Mouse (Mus musculus): ENCODE measurements around the gene Lepr. TPM values are rescaled to one million over a fixed set of nuclear protein-coding genes. Genes with fewer than 3 reads are reported as not detected.
"Not testable (repeated sequence)": the region's sequence is repeated elsewhere in the genome, so short reads cannot be mapped to it uniquely, and the experiment has no call there.

The Lepr gene
- polyA plus RNA-seq, 1 experiment from 2014 or later, result 1.6 TPM

DNA sequence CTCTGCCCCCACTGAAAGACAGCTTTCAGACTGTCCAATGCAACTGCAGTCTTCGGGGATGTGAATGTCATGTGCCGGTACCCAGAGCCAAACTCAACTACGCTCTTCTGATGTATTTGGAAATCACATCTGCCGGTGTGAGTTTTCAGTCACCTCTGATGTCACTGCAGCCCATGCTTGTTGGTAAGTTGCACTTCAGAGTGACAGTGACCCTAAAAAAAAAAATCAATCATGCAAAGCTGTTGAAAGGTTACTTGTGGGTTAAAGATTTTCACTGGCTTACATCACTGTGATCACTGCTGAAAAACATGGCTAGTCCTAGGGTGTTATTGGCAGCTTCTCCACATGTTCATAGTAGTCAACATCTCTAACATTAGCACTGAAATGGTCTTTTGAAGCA lies 28.3 kb downstream of the Lepr start:
- 97% methylated on average over 4 of the region's 4 CpGs for WGBS
- no peak overlapping the region for H3K4me3 ChIP-seq (ENCODE audit: low read depth, low read length)
- H3K27me3 ChIP-seq (ENCODE audit: control insufficient read depth, insufficient read depth, low read length), result no peaks in the 10 kb centered on the region
- H3K4me1 ChIP-seq (ENCODE audit: control insufficient read depth, insufficient read depth, low read length), result no peaks in the 10 kb centered on the region
- no peak for ATAC-seq (ENCODE audit: low FRiP score)
- H3K9me3 ChIP-seq (ENCODE audit: control insufficient read depth, low read length), result no peaks in the 10 kb centered on the region
- no peak overlapping the region for H3K9ac ChIP-seq (ENCODE audit: low read length)
- no peak for DNase-seq (ENCODE audit: low spot score, missing footprints)
- H3K36me3 ChIP-seq (ENCODE audit: control insufficient read depth, insufficient read depth, low read length), result no peaks in the 10 kb centered on the region
- H3K27ac ChIP-seq (ENCODE audit: low read depth, low read length), result no peak overlapping the region
- no peak overlapping the region for H3K4me2 ChIP-seq

DNA sequence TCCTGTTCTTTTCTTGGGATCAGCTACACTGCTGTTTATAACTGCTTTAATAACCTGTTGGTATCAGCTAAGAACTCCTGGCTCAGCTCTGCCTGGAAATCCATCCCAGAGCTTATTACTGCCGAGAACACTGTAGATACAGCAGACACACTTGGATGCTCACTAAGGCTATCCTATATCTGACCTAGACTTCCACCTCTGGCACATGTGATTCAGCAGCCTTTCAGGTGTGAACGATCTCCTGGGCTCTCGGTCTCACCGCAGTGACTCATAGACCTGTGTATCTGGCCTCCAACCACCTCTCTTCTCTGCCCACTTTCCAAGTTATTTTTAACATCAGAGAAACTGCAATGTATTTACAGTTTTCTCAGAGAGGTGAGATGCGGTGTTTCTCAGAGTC lies 43.3 kb downstream of the Lepr start:
- ATAC-seq (ENCODE audit: low FRiP score), result no peak
- Histone ChIP-seq H3K4me2 (no peak overlapping the region), H3K27me3 (ENCODE audit: control insufficient read depth, insufficient read depth, low read length) (no peaks in the 10 kb centered on the region), H3K9me3 (ENCODE audit: control insufficient read depth, low read length) (no peaks in the 10 kb centered on the region), H3K4me1 (ENCODE audit: control insufficient read depth, insufficient read depth, low read length) (no peaks in the 10 kb centered on the region), H3K9ac (ENCODE audit: low read length) (no peak overlapping the region), H3K4me3 (ENCODE audit: low read depth, low read length) (no peak overlapping the region), H3K36me3 (ENCODE audit: control insufficient read depth, insufficient read depth, low read length) (no peaks in the 10 kb centered on the region), H3K27ac (ENCODE audit: low read depth, low read length) (no peak overlapping the region)
- DNase-seq (ENCODE audit: low spot score, missing footprints), result no peak
- 93% methylated on average over 5 of the region's 5 CpGs for WGBS

GRCm38 (mm10) chr4:101843923-101844322 lies 126.7 kb downstream of the Lepr start, which contains the start of gene B020004J07Rik:
TSS of gene B020004J07Rik (minus strand) at chr4:101844023.
- ATAC-seq (ENCODE audit: low FRiP score); H3K9ac ChIP-seq (ENCODE audit: low read length); H3K4me3 ChIP-seq (ENCODE audit: low read depth, low read length); DNase-seq (ENCODE audit: low spot score, missing footprints); H3K4me1 ChIP-seq (ENCODE audit: control insufficient read depth, insufficient read depth, low read length); H3K4me2 ChIP-seq; H3K27ac ChIP-seq (ENCODE audit: low read depth, low read length); H3K36me3 ChIP-seq (ENCODE audit: control insufficient read depth, insufficient read depth, low read length); H3K27me3 ChIP-seq (ENCODE audit: control insufficient read depth, insufficient read depth, low read length); H3K9me3 ChIP-seq (ENCODE audit: control insufficient read depth, low read length): not testable (repeated sequence)
- WGBS, result 88% methylated on average over 2 of the region's 4 CpGs

- DNase-seq (ENCODE audit: low spot score, missing footprints) (peak; percentile 83), ATAC-seq (ENCODE audit: low FRiP score) (no peak)
- peaks cover 7% of the 10 kb centered on the region; the same call in 1 of the 2 replicates for H3K9me3 ChIP-seq (ENCODE audit: control insufficient read depth, low read length)
- no peak overlapping the region for H3K4me2 ChIP-seq
- H3K27ac ChIP-seq (ENCODE audit: low read depth, low read length), result no peak overlapping the region
- no peak overlapping the region for H3K4me3 ChIP-seq (ENCODE audit: low read depth, low read length)
- WGBS, result 64% methylated on average over 2 of the region's 2 CpGs
- H3K36me3 ChIP-seq (ENCODE audit: control insufficient read depth, insufficient read depth, low read length), result no peaks in the 10 kb centered on the region
- H3K27me3 ChIP-seq (ENCODE audit: control insufficient read depth, insufficient read depth, low read length), result no peaks in the 10 kb centered on the region
- no peaks in the 10 kb centered on the region for H3K4me1 ChIP-seq (ENCODE audit: control insufficient read depth, insufficient read depth, low read length)
- H3K9ac ChIP-seq (ENCODE audit: low read length), result no peak overlapping the region
Measured at GRCm38 (mm10) chr4:101850908-101851307, 133.7 kb downstream of the Lepr start.

DNA sequence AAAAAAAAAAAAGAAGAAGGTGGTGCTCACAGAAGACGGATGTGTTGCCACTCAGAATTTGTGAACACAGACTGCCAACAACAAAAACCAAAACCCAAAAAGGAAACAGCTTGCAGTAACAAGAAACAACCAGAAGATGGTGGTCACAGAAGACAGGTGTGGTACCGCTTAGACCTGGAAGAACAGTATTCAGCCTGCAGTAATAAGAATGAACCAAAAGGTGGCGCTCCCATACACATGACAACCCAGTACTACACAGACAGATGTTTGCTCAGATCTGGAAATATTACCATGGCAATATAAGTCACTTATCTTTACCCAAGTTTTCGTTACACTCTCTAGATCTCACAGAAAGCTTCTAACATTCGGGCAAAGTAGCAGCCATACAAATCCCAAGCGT lies 143.7 kb downstream of the Lepr start:
- no peak overlapping the region for H3K4me3 ChIP-seq (ENCODE audit: low read depth, low read length)
- DNase-seq (ENCODE audit: low spot score, missing footprints) (no peak), ATAC-seq (ENCODE audit: low FRiP score) (no peak)
- no peaks in the 10 kb centered on the region for H3K36me3 ChIP-seq (ENCODE audit: control insufficient read depth, insufficient read depth, low read length)
- WGBS, result 46% methylated on average over 6 of the region's 6 CpGs
- H3K27me3 ChIP-seq (ENCODE audit: control insufficient read depth, insufficient read depth, low read length), result no peaks in the 10 kb centered on the region
- H3K4me1 ChIP-seq (ENCODE audit: control insufficient read depth, insufficient read depth, low read length), result no peaks in the 10 kb centered on the region
- no peaks in the 10 kb centered on the region for H3K9me3 ChIP-seq (ENCODE audit: control insufficient read depth, low read length)
- H3K9ac ChIP-seq (ENCODE audit: low read length), result no peak overlapping the region
- H3K27ac ChIP-seq (ENCODE audit: low read depth, low read length), result no peak overlapping the region
- H3K4me2 ChIP-seq, result no peak overlapping the region

GRCm38 (mm10) chr4:101862289-101862688 lies 145.1 kb downstream of the Lepr start:
- Histone ChIP-seq H3K4me3 (ENCODE audit: low read depth, low read length) (no peak overlapping the region), H3K9ac (ENCODE audit: low read length) (no peak overlapping the region), H3K9me3 (ENCODE audit: control insufficient read depth, low read length) (no peaks in the 10 kb centered on the region), H3K27ac (ENCODE audit: low read depth, low read length) (no peak overlapping the region), H3K4me1 (ENCODE audit: control insufficient read depth, insufficient read depth, low read length) (no peaks in the 10 kb centered on the region), H3K36me3 (ENCODE audit: control insufficient read depth, insufficient read depth, low read length) (no peaks in the 10 kb centered on the region), H3K27me3 (ENCODE audit: control insufficient read depth, insufficient read depth, low read length) (no peaks in the 10 kb centered on the region), H3K4me2 (no peak overlapping the region)
- 89% methylated on average over 6 of the region's 6 CpGs for whole genome bisulfite sequencing
- ATAC-seq (ENCODE audit: low FRiP score), result no peak
- no peak for DNase-seq (ENCODE audit: low spot score, missing footprints)

Other genes starting within 250 kb of the Lepr start
- 4.3 and 5.2 TPM in 2 replicates for gene Dnajc6, start 220.8 kb upstream of the Lepr start, polyA plus RNA-seq (2014; fragmentation: Nextera tagmentation; extraction: Ambion mirVana)
- gene Leprot, start 69.7 kb upstream of the Lepr start, polyA plus RNA-seq (2014; fragmentation: Nextera tagmentation; extraction: Ambion mirVana), result 73.7 and 80.0 TPM in 2 replicates
- gene B020004J07Rik, start 126.6 kb downstream of the Lepr start, polyA plus RNA-seq (2014; fragmentation: Nextera tagmentation; extraction: Ambion mirVana), result not detected in 2 replicates
- gene C130073F10Rik, start 176.4 kb downstream of the Lepr start, polyA plus RNA-seq (2014; fragmentation: Nextera tagmentation; extraction: Ambion mirVana), result not detected in 2 replicates
- gene Gm12800, start 191.7 kb downstream of the Lepr start, polyA plus RNA-seq (2014; fragmentation: Nextera tagmentation; extraction: Ambion mirVana), result not detected in 2 replicates
- gene Gm12794, start 223.0 kb downstream of the Lepr start, polyA plus RNA-seq (2014; fragmentation: Nextera tagmentation; extraction: Ambion mirVana), result not detected in 2 replicates